Mouse (Mus musculus): ENCODE data around the gene Il31. TPM values are rescaled to one million over a fixed set of nuclear protein-coding genes. Genes with fewer than 3 reads are reported as not detected.

Gene Il31
- polyA plus RNA-seq, 1 experiment from 2014 or later: not detected

DNA sequence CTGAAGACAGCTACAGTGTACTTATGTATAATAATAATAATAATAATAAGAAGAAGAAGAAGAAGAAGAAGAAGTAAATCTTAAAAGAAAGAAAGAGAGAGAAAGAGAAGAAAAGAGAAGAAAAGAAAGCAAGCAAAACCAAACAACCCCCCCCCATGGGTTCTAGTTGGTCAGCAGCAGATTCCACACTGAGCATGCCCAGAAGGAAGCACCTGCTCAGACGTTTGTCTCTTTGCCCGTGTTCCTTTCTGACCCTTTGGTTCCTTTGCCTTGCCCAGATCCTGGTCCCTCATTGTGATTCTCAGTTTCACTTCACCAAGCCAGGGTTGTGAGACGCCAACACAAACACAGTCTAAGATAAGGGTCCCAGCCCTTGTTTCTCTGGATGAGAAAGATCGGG is 12.7 kb upstream of the Il31 start:
- no peaks in the 10 kb centered on the region for H3K4me1 ChIP-seq (replicated peaks; ENCODE audit: control insufficient read depth, insufficient read depth, low read length)
- 77% methylated on average over 4 of the region's 4 CpGs for WGBS
- no peaks in the 10 kb centered on the region for H3K9me3 ChIP-seq (ENCODE audit: control insufficient read depth, low read length)
- ATAC-seq (ENCODE audit: low FRiP score) (no peak), DNase-seq (ENCODE audit: low spot score) (no peak)
- no peaks in the 10 kb centered on the region for H3K27me3 ChIP-seq (ENCODE audit: control insufficient read depth, insufficient read depth, low read length)
- no peak overlapping the region for H3K4me2 ChIP-seq (replicated peaks; ENCODE audit: low read depth, low read length)
- no peak overlapping the region for H3K9ac ChIP-seq (ENCODE audit: low read depth, low read length)
- no peaks in the 10 kb centered on the region for H3K36me3 ChIP-seq (ENCODE audit: control insufficient read depth, insufficient read depth, low read length)
- H3K27ac ChIP-seq (ENCODE audit: low read depth, low read length): no peak overlapping the region
- no peak overlapping the region for H3K4me3 ChIP-seq (ENCODE audit: low read depth, low read length)

DNA sequence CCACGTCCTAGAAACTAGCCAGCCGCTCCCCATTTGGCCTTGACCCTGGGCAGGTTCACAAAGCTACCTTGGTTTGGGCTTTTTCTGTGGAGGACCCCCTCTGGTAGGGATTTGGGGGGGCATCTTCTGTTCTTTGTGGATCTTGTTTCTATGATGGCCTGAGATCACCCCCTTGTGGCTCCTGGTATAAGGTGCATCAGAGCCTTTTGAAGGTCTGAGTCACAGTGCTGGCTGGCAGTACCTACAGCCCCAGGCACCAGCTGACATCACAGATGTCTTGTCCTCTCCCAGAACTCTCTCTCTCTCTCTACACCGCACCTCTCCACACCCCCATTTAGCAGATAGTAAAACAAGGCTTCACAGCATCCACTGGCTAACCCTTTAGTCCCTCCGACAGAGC is 10.4 kb upstream of the Il31 start:
- no peaks in the 10 kb centered on the region for H3K9me3 ChIP-seq (ENCODE audit: control insufficient read depth, low read length)
- H3K9ac ChIP-seq (ENCODE audit: low read depth, low read length): no peak overlapping the region
- no peak overlapping the region for H3K4me2 ChIP-seq (replicated peaks; ENCODE audit: low read depth, low read length)
- H3K36me3 ChIP-seq (ENCODE audit: control insufficient read depth, insufficient read depth, low read length): no peaks in the 10 kb centered on the region
- ATAC-seq (ENCODE audit: low FRiP score) (no peak), DNase-seq (ENCODE audit: low spot score) (peak; percentile 21)
- H3K4me1 ChIP-seq (replicated peaks; ENCODE audit: control insufficient read depth, insufficient read depth, low read length): no peaks in the 10 kb centered on the region
- WGBS: 49% methylated on average over 4 of the region's 4 CpGs
- H3K27ac ChIP-seq (ENCODE audit: low read depth, low read length): no peak overlapping the region
- H3K27me3 ChIP-seq (ENCODE audit: control insufficient read depth, insufficient read depth, low read length): no peaks in the 10 kb centered on the region
- H3K4me3 ChIP-seq (ENCODE audit: low read depth, low read length): no peak overlapping the region

- no peak overlapping the region for H3K4me3 ChIP-seq (ENCODE audit: low read depth, low read length)
- H3K36me3 ChIP-seq (ENCODE audit: control insufficient read depth, insufficient read depth, low read length): no peaks in the 10 kb centered on the region
- no peak overlapping the region for H3K4me2 ChIP-seq (replicated peaks; ENCODE audit: low read depth, low read length)
- 0 out of 2 replicates have a peak, but pooled peaks cover 4% of the 10 kb centered on the region for H3K4me1 ChIP-seq (replicated peaks; ENCODE audit: control insufficient read depth, insufficient read depth, low read length)
- ATAC-seq (ENCODE audit: low FRiP score) (no peak), DNase-seq (ENCODE audit: low spot score) (no peak)
- no peak overlapping the region for H3K9ac ChIP-seq (ENCODE audit: low read depth, low read length)
- no peak overlapping the region for H3K27ac ChIP-seq (ENCODE audit: low read depth, low read length)
- no peaks in the 10 kb centered on the region for H3K9me3 ChIP-seq (ENCODE audit: control insufficient read depth, low read length)
- WGBS: 48% methylated on average over 9 of the region's 9 CpGs
- H3K27me3 ChIP-seq (ENCODE audit: control insufficient read depth, insufficient read depth, low read length): no peaks in the 10 kb centered on the region
Observed at GRCm38 (mm10) chr5:123489935-123490334, 646 bp upstream of the Il31 start.

DNA sequence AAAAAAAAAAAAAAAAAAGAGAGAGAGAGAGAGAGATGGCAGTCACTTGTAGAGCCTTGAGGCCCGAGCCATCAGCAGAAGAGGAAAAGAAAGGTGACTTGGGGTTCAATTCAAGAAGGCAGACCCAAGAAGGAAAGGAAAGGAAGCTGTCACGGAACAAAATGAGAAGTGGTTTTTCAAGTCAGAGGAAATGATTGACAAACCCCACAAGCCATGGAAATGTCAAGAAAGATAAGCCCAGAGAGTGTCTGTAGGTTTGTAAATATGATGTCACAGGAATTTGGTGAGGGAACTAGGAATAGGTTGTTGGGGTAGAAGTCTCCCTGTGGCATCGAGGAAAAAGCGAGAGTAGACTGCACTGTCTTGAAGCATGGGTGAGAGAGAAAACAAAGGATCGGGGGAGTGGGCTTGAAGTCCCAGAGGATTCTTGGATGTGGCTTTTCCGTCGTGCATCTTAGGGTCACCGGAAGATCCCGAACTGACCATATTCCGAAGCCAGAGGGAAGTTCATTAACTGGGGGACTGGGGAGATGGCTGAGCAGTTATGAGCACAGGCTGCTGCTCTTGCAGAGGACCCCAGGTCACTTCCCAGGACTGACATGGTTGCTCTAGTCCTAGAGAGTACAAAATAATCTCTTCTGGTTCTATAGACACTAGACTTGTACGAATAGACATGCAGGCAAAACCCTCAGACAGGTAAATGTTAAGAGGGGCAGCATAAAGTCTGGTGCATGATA is 1.5 kb downstream of the Il31 start:
- H3K9me3 ChIP-seq (ENCODE audit: control insufficient read depth, low read length): no peaks in the 10 kb centered on the region
- ATAC-seq (ENCODE audit: low FRiP score) (no peak), DNase-seq (ENCODE audit: low spot score) (no peak)
- 85% methylated on average over 11 of the region's 11 CpGs for WGBS
- no peaks in the 10 kb centered on the region for H3K27me3 ChIP-seq (ENCODE audit: control insufficient read depth, insufficient read depth, low read length)
- 0 out of 2 replicates have a peak, but pooled peaks cover 4% of the 10 kb centered on the region for H3K4me1 ChIP-seq (replicated peaks; ENCODE audit: control insufficient read depth, insufficient read depth, low read length)
- no peak overlapping the region for H3K27ac ChIP-seq (ENCODE audit: low read depth, low read length)
- H3K4me2 ChIP-seq (replicated peaks; ENCODE audit: low read depth, low read length): no peak overlapping the region
- no peak overlapping the region for H3K9ac ChIP-seq (ENCODE audit: low read depth, low read length)
- no peaks in the 10 kb centered on the region for H3K36me3 ChIP-seq (ENCODE audit: control insufficient read depth, insufficient read depth, low read length)
- no peak overlapping the region for H3K4me3 ChIP-seq (ENCODE audit: low read depth, low read length)

DNA sequence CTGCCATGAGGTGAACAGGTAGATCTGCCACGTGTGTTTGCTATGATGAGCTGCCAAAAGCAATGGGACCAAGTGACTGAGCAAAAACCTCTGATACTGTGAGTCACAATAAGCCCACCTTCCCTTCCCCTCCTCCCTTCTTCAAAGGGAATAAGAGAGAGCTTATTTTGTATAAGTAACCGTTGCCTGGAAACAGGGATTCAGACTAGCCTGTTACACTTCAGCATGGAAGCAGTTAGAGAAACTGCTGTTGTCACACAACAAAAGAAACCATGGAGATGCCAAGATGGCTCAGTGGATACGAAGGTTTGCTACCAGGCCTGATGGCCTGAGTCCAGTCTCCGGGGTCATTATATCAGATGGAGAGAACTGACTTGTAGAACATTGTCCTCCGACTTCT is 15.5 kb downstream of the Il31 start:
- no peak overlapping the region for H3K4me3 ChIP-seq (ENCODE audit: low read depth, low read length)
- H3K27me3 ChIP-seq (ENCODE audit: control insufficient read depth, insufficient read depth, low read length): no peaks in the 10 kb centered on the region
- 73% methylated on average over 5 of the region's 5 CpGs for WGBS
- ATAC-seq (ENCODE audit: low FRiP score): no peak
- H3K27ac ChIP-seq (ENCODE audit: low read depth, low read length): no peak overlapping the region
- no peaks in the 10 kb centered on the region for H3K9me3 ChIP-seq (ENCODE audit: control insufficient read depth, low read length)
- H3K36me3 ChIP-seq (ENCODE audit: control insufficient read depth, insufficient read depth, low read length): no peaks in the 10 kb centered on the region
- no peak for DNase-seq (ENCODE audit: low spot score)
- no peaks in the 10 kb centered on the region for H3K4me1 ChIP-seq (replicated peaks; ENCODE audit: control insufficient read depth, insufficient read depth, low read length)
- H3K4me2 ChIP-seq (replicated peaks; ENCODE audit: low read depth, low read length): no peak overlapping the region
- no peak overlapping the region for H3K9ac ChIP-seq (ENCODE audit: low read depth, low read length)

GRCm38 (mm10) chr5:123470784-123471400 is 18.4 kb downstream of the Il31 start:
- ATAC-seq (ENCODE audit: low FRiP score) (no peak), DNase-seq (ENCODE audit: low spot score) (peak; percentile 9)
- Histone ChIP-seq H3K4me1 (replicated peaks; ENCODE audit: control insufficient read depth, insufficient read depth, low read length) (no peaks in the 10 kb centered on the region), H3K4me3 (ENCODE audit: low read depth, low read length) (no peak overlapping the region), H3K27me3 (ENCODE audit: control insufficient read depth, insufficient read depth, low read length) (no peaks in the 10 kb centered on the region), H3K9me3 (ENCODE audit: control insufficient read depth, low read length) (no peaks in the 10 kb centered on the region), H3K27ac (ENCODE audit: low read depth, low read length) (no peak overlapping the region), H3K36me3 (ENCODE audit: control insufficient read depth, insufficient read depth, low read length) (no peaks in the 10 kb centered on the region), H3K9ac (ENCODE audit: low read depth, low read length) (no peak overlapping the region), H3K4me2 (replicated peaks; ENCODE audit: low read depth, low read length) (no peak overlapping the region)
- WGBS: 56% methylated on average over 10 of the region's 10 CpGs

DNA sequence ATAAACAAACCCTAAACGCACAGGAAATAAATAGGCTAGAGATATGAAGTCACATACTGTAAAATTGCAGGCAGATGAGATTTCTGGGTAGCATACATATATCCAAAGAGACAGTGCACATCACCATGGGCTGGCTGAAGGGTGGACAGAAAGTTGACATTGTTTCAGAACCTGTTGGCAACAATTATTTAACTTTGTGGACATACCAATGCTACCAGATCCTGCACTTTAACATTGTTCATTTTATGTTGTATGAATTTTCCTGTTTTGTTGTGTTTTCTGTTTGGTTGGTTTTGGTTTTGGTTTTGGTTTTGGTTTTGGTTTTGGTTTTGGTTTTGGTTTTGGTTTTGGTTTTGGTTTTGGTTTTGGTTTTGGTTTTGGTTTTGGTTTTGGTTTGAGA is 24.7 kb downstream of the Il31 start:
- H3K4me1 ChIP-seq (replicated peaks; ENCODE audit: control insufficient read depth, insufficient read depth, low read length): no peaks in the 10 kb centered on the region
- no peaks in the 10 kb centered on the region for H3K27me3 ChIP-seq (ENCODE audit: control insufficient read depth, insufficient read depth, low read length)
- H3K9me3 ChIP-seq (ENCODE audit: control insufficient read depth, low read length): no peaks in the 10 kb centered on the region
- no peak overlapping the region for H3K4me3 ChIP-seq (ENCODE audit: low read depth, low read length)
- no peak for ATAC-seq (ENCODE audit: low FRiP score)
- no peak overlapping the region for H3K4me2 ChIP-seq (replicated peaks; ENCODE audit: low read depth, low read length)
- no peak overlapping the region for H3K27ac ChIP-seq (ENCODE audit: low read depth, low read length)
- DNase-seq (ENCODE audit: low spot score): no peak
- WGBS: 88% methylated on average over 1 of the region's 1 CpGs
- H3K36me3 ChIP-seq (ENCODE audit: control insufficient read depth, insufficient read depth, low read length): no peaks in the 10 kb centered on the region
- no peak overlapping the region for H3K9ac ChIP-seq (ENCODE audit: low read depth, low read length)

DNA sequence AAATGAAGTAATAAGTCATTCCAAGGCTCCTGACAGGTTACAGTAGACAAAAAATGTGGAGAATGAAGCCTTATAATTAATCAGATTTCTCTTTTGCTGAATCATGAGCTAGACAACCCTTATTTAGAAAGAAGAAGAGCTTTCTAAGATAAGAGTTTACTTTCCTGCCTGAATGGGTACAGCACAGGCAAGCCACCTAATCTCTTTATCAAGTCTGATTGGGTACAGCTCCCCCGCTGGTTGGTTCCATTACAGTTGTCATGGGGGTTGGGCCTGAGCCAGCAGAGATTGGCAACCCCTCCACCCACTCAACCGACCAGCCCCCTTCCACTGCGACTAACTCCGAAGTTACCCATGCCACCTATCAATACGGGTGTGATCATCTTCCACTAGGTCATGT is 27.9 kb downstream of the Il31 start:
- Histone ChIP-seq H3K9ac (ENCODE audit: low read depth, low read length) (no peak overlapping the region), H3K4me2 (replicated peaks; ENCODE audit: low read depth, low read length) (no peak overlapping the region), H3K9me3 (ENCODE audit: control insufficient read depth, low read length) (no peaks in the 10 kb centered on the region), H3K27ac (ENCODE audit: low read depth, low read length) (no peak overlapping the region), H3K4me1 (replicated peaks; ENCODE audit: control insufficient read depth, insufficient read depth, low read length) (no peaks in the 10 kb centered on the region), H3K4me3 (ENCODE audit: low read depth, low read length) (no peak overlapping the region), H3K27me3 (ENCODE audit: control insufficient read depth, insufficient read depth, low read length) (no peaks in the 10 kb centered on the region), H3K36me3 (ENCODE audit: control insufficient read depth, insufficient read depth, low read length) (no peaks in the 10 kb centered on the region)
- DNase-seq (ENCODE audit: low spot score) (no peak), ATAC-seq (ENCODE audit: low FRiP score) (no peak)
- 52% methylated on average over 5 of the region's 5 CpGs for WGBS

- Histone ChIP-seq H3K9ac (ENCODE audit: low read depth, low read length) (no peak overlapping the region), H3K4me3 (ENCODE audit: low read depth, low read length) (no peak overlapping the region), H3K36me3 (ENCODE audit: control insufficient read depth, insufficient read depth, low read length) (no peaks in the 10 kb centered on the region), H3K9me3 (ENCODE audit: control insufficient read depth, low read length) (no peaks in the 10 kb centered on the region), H3K27me3 (ENCODE audit: control insufficient read depth, insufficient read depth, low read length) (no peaks in the 10 kb centered on the region), H3K27ac (ENCODE audit: low read depth, low read length) (no peak overlapping the region), H3K4me2 (replicated peaks; ENCODE audit: low read depth, low read length) (no peak overlapping the region), H3K4me1 (replicated peaks; ENCODE audit: control insufficient read depth, insufficient read depth, low read length) (no peaks in the 10 kb centered on the region)
- 93% methylated on average over 7 of the region's 7 CpGs for WGBS
- ATAC-seq (ENCODE audit: low FRiP score) (no peak), DNase-seq (ENCODE audit: low spot score) (no peak)
Observed at GRCm38 (mm10) chr5:123451886-123452285, 37.4 kb downstream of the Il31 start.
